23 mouse cellular contexts compared by ENCODE assay signal in genomic region chr6:137637443-137637842, GRCm38 (mm10). TPM values are rescaled to one million over a fixed set of nuclear protein-coding genes. Genes with fewer than 3 reads are reported as not detected.
DNase-seq lines count a peak whose midpoint lies in the region; ATAC-seq lines count a peak whose summit lies in the region.
"Had no signal": no experiment of that assay in that cellular context is flagged by ENCODE, and none has a peak within 500 bp of the region (broad histone marks: within the 10 kb centered on the region; RNA-seq: fewer than 3 reads in every experiment).

No protein-coding gene starts in this region.

- H3K36me3 ChIP-seq in forebrain, embryonic 13.5 days (ENCODE audit: poor library complexity, severe bottlenecking), result no peaks in the 10 kb centered on the region
- H3K36me3 ChIP-seq: heart, embryonic 10.5 days; hindbrain, embryonic 12.5 days had no signal

- H3K9ac ChIP-seq in forebrain, embryonic 13.5 days, result no peak overlapping the region
- H3K9ac ChIP-seq: hindbrain, embryonic 12.5 days had no signal

- H3K4me2 ChIP-seq in forebrain, embryonic 13.5 days, result no peak overlapping the region
- H3K4me2 ChIP-seq: hindbrain, embryonic 12.5 days had no signal

- H3K27ac ChIP-seq in forebrain, embryonic 13.5 days, result no peak overlapping the region
- H3K27ac ChIP-seq: gastrocnemius, adult 2 months; heart, embryonic 10.5 days; hindbrain, embryonic 12.5 days had no signal

- 68% methylated on average over 7 of the region's 7 CpGs for WGBS in forebrain, embryonic 13.5 days

- H3K9me3 ChIP-seq in forebrain, embryonic 13.5 days (replicated peaks), result no peaks in the 10 kb centered on the region
- H3K9me3 ChIP-seq: heart, embryonic 10.5 days; hindbrain, embryonic 12.5 days had no signal

- ATAC-seq in megakaryocyte-erythroid progenitor cell, adult 5-6 weeks (replicated peaks; ENCODE audit: low FRiP score, low TSS enrichment, poor library complexity, severe bottlenecking), result 0 out of 2 replicates have a peak, but pooled peaks have one; percentile 21
- no peak for ATAC-seq in forebrain, embryonic 13.5 days
- ATAC-seq: activated CD4-positive, CD25-positive, alpha-beta regulatory T cell, adult 4 months; forebrain, embryonic 14.5 days; hindbrain, embryonic 16.5 days; inflammation-experienced regulatory T-cells, adult 6 months; Patski had no signal

- intact Hi-C loops in heart, postnatal 25 days (cut with DNase I), result no loop called here

- no peaks in the 10 kb centered on the region for H3K27me3 ChIP-seq in forebrain, embryonic 13.5 days
- H3K27me3 ChIP-seq: CH12.LX; hindbrain, embryonic 12.5 days; Patski had no signal

- no peaks in the 10 kb centered on the region for H3K4me1 ChIP-seq in forebrain, embryonic 13.5 days

- no peak overlapping the region for H3K4me3 ChIP-seq in forebrain, embryonic 13.5 days
- H3K4me3 ChIP-seq: gastrocnemius, adult 2 months; heart, embryonic 10.5 days; hindbrain, embryonic 12.5 days had no signal

- DNase-seq in heart, adult 11 months, result peak; percentile 79
- DNase-seq in heart, postnatal 25 days (ENCODE audit: low spot score), result no peak
- peak; percentile 48 for DNase-seq in 416B (ENCODE audit: low read depth)
- peak; percentile 69 for DNase-seq in fibroblast of lung, adult 2 months (ENCODE audit: low read depth)
- DNase-seq in layer of hippocampus, adult 11-12 months (ENCODE audit: low spot score), result no peak
- DNase-seq: adrenal gland, postnatal 14 days; cerebellum, adult 11-12 months; cerebellum, adult 9-10 months; cerebellum, postnatal 25 days; gastrocnemius, adult 2 months; gastrocnemius, postnatal 25 days; heart, adult 18-20 months; heart, postnatal 36 days had no signal

RNA-seq across cellular contexts. Expression of gene Eps8, which starts 17.2 kb away (rescaled TPM):
- total RNA-seq in heart, postnatal 25 days (2021), result 10 to 100 TPM; 14.0 to 17.9 TPM
- 0.69 and 0.92 TPM in 2 replicates for total RNA-seq in megakaryocyte-erythroid progenitor cell, adult 5-6 weeks (2014; fragmentation: Nextera tagmentation)
- total RNA-seq in megakaryocyte-erythroid progenitor cell, adult 5-6 weeks (2017), result 1.7 TPM in 1 of 2 replicates, not detected in the other
- polyA plus RNA-seq in forebrain, embryonic 13.5 days (2015; fragmentation: Nextera tagmentation; extraction: Ambion mirVana), result 6.7 and 7.5 TPM in 2 replicates

Comparison
In these comparisons a context has a peak if more than half of its experiments do, and no peak if none do; other contexts are left out.
1. DNase-seq: peak in heart, adult 11 months (single experiment), 416B (single experiment) and fibroblast of lung, adult 2 months (single experiment); none in heart, postnatal 25 days (single experiment) and layer of hippocampus, adult 11-12 months (single experiment).
2. RNA of gene Eps8, which starts 17.2 kb away (total RNA-seq): 14.0 to 17.9 TPM in heart, postnatal 25 days; 0.69 to 1.7 TPM in megakaryocyte-erythroid progenitor cell, adult 5-6 weeks; every median in the first group is over 4 times any median in the second.